Mouse (Mus musculus) gastrocnemius, postnatal 4 days (tissue): ENCODE results near the gene Cldn7. TPM values are rescaled to one million over a fixed set of nuclear protein-coding genes. Genes with fewer than 3 reads are reported as not detected.

Experiments used
- DNase-seq, 2 experiments: peaks; one replicate each; pipeline ENCODE4 v3.0.0; 2021 to 2022; ENCODE audit warnings: low spot score in 2 of 2, mixed read lengths in 2 of 2
- total RNA-seq, 2 experiments: library from RNA; stranded (reverse); gene quantifications; 2 replicates each; pipeline ENCODE4 v1.2.3; 2021

The Cldn7 gene
- total RNA-seq, 2 experiments from 2014 or later: 0.34 TPM; not detected in 1

GRCm38 (mm10) chr11:69989949-69990348 lies 25.4 kb downstream of the Cldn7 start:
- DNase-seq: no peak

GRCm38 (mm10) chr11:69990850-69991691 lies 26.5 kb downstream of the Cldn7 start, which contains the start of gene Gabarap:
TSS of gene Gabarap (plus strand) at chr11:69991143.
- peak; percentile 93 to 98 for DNase-seq

- no peak for DNase-seq
Observed at GRCm38 (mm10) chr11:69991711-69992110, 27.1 kb downstream of the Cldn7 start.

GRCm38 (mm10) chr11:69992396-69992795 lies 27.8 kb downstream of the Cldn7 start:
- DNase-seq: no peak

- DNase-seq: no peak
Observed at GRCm38 (mm10) chr11:69992932-69993331, 28.4 kb downstream of the Cldn7 start.

- DNase-seq: no peak
Observed at GRCm38 (mm10) chr11:69994401-69995090, 30.0 kb downstream of the Cldn7 start.

GRCm38 (mm10) chr11:69995391-69995960 lies 30.9 kb downstream of the Cldn7 start, which contains the start of gene Phf23:
TSS of gene Phf23 (plus strand) at chr11:69995777.
- peak; percentile 89 to 96 for DNase-seq

GRCm38 (mm10) chr11:69996161-69997061 lies 31.8 kb downstream of the Cldn7 start:
- peak in 1 of 2 experiments; percentile 76 for DNase-seq

GRCm38 (mm10) chr11:69997070-69997509 lies 32.5 kb downstream of the Cldn7 start:
- DNase-seq: peak; percentile 88 to 90

GRCm38 (mm10) chr11:69998567-69999491 lies 34.2 kb downstream of the Cldn7 start:
- DNase-seq: no peak

DNA sequence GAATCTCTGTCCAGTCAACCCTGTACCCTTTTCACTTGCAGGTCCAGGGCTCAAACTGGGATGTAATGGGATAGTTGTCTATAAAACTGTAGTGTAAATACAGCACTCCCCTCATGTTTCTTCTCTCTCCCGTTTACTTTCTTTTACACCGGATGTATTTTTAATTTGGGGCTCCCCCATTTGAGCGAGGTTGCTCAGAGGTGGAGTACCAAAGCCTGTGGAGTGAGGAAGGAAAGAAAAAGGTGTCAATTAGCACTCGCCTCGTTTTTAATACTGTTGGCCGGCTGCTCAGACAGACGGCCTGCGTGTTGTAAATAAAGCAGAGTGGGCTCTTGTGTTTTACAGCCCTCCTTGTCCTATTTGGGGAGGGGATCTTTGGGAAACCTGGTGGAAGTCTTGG lies 35.1 kb downstream of the Cldn7 start:
- DNase-seq: no peak

DNA sequence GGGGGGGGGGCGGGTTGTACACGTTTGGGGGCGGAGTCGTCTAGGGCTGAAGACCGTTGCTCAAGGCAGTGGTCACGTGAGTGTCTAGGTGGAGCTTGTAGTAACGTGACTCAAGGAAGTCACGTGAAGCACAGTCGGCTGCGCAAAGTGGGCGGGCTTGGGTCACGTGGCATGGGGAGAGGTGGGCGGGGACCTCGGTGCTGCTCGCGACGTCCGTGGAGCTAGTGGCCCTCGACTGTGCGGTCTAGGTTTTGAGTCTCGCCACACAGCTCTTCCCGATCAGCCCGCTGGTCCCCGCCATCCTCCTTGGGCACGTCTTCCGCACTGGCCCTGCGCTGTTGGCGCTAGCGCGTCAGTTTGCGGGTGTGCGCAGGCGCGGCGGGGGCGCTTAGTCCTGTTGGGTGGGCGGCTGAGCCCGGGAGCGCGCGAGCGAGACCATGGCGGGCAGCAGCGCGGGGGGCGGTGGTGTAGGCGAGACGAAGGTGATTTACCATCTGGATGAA lies 35.9 kb downstream of the Cldn7 start, which contains the start of gene Dvl2:
Dvl2 (plus strand) TSS at position 200 of the 503 bp plus-strand sequence.
- DNase-seq: peak; percentile 83 to 92

DNA sequence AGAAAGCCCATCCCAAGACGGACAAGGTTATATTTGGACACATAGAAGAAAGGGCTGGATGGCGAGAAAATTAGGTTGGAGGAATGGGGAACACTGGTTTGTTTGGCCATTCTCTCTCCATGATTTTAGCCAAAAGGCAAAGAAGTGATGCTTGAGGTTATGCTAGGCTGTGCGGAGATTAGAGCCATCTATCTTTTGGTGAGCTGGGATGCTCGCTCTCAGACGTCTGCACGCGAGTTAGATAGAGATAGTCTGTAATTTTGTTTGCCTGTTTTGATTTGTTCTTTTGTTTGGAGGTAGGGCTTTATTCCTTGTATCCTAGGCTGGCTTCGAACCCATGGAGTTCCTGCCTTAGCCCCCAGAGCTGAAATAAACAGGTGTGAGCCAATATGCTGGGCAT lies 36.6 kb downstream of the Cldn7 start:
- DNase-seq: no peak

DNA sequence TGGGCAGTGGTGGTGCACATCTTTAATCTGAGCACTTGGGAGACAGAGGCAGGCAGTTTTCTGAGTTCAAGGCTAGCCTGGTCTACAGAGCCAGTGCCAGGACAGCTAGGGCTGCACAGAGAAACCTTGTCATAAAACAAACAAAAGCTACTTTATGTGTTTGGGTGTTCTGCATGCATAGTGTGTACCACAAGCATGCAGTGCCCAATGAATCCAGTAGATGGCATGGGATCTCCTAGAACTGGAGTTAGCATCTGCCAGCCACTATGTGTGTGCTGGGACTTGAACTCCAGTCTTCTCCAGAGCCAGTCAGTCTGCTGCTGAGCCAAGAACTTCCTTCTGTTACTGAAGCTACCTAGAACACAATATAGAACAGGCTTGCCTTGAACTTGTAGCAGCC lies 37.3 kb downstream of the Cldn7 start:
- no peak for DNase-seq

DNA sequence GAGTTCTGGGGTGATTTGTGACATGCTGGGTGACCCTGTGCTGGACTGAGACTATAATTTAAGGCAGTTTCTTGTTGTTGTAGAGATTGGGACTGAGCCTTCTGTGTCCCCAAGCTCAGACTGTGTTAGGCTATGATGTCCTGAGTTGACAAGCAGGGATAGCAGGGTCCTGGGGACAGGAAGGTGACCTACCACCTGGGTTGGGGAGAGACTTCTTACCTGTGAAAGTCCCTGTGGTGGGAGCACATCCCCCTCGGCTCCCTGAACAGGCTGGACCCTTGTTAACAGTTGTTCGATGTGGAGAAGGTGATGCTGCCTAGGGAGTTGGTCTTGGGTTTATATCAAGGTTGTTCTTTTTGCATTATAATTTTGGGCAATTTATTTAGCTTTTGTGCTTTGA lies 37.9 kb downstream of the Cldn7 start:
- no peak for DNase-seq

DNA sequence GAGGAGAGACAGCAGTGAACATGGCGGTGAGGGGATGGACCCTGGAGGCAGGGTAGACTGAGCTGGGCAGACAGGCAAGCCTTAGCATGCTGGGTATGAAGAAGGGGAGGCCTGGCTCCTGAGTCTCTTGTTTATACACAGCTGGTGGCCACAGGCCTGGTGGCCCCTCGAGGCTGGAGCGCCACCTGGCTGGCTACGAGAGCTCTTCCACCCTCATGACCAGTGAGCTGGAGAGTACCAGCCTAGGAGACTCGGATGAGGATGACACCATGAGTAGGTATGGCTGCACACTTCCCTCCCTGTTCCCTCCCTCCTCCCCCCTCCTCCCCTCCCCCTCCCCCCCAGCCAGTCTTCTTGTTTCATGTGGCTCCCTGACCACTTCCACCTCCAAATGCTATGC lies 40.9 kb downstream of the Cldn7 start:
- DNase-seq: no peak

DNA sequence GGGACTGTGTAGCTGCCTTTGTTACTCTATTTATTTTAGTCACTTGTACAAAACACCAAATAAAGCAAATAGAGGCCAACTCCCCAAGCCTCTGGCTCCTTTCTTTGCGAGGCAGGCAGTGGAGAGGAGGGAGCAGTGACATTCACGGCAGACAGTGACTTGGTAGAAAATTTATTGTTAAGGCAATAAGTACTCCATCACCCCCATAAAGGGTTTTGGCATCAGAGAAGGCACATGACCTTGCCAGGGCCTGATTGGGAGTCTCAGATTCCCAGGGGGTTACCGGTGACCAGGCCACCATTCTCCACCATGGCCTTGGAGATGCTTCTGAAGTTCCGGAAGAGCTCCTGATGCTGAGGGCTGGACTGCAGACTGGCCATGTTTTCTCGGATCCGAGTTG lies 45.5 kb downstream of the Cldn7 start:
- DNase-seq: no peak

- DNase-seq: no peak
Observed at GRCm38 (mm10) chr11:70010548-70010947, 46.0 kb downstream of the Cldn7 start.

- no peak for DNase-seq
Observed at GRCm38 (mm10) chr11:70010961-70011360, 46.4 kb downstream of the Cldn7 start.
